Mouse (Mus musculus) small intestine, adult 2 months (tissue): ENCODE data around the gene Xxylt1. TPM values are rescaled to one million over a fixed set of nuclear protein-coding genes. Genes with fewer than 3 reads are reported as not detected.

Source experiments
- H3K27ac ChIP-seq: fragments of 200-500 bp; 2 replicates; pipeline ENCODE4 v1.5.1; 2012; ENCODE audit warnings: low read depth, low read length, control low read depth, inconsistent platforms; ENCODE audit not compliant: insufficient read depth
- H3K27me3 ChIP-seq: fragments of 200-500 bp; 2 replicates; pipeline ENCODE4 v1.6.1; 2012; ENCODE audit warnings: mild to moderate bottlenecking, moderate library complexity, low read length, inconsistent platforms; ENCODE audit not compliant: control insufficient read depth, insufficient read depth
- H3K36me3 ChIP-seq: fragments of 200-500 bp; 2 replicates; pipeline ENCODE4 v1.6.1; 2012; ENCODE audit warnings: mild to moderate bottlenecking, low read length, control low read depth, inconsistent platforms; ENCODE audit not compliant: control insufficient read depth, insufficient read depth
- H3K4me1 ChIP-seq: fragments of 200-500 bp; 2 replicates; pipeline ENCODE4 v1.6.1; 2012; ENCODE audit warnings: low read length, inconsistent platforms, mixed read lengths; ENCODE audit not compliant: control insufficient read depth, insufficient read depth, insufficient read length
- H3K4me3 ChIP-seq: fragments of 200-500 bp; 2 replicates; pipeline ENCODE4 v1.5.1; 2012; ENCODE audit warnings: low read depth, mild to moderate bottlenecking, control low read depth, inconsistent platforms, low read length, moderate library complexity
- CTCF ChIP-seq: fragments of 200-500 bp; IDR thresholded peaks from 2 replicates; pipeline ENCODE4 v1.5.1; 2012; ENCODE audit warnings: low read depth, mild to moderate bottlenecking, control low read depth, inconsistent platforms, low read length, moderate library complexity, mixed read lengths; ENCODE audit not compliant: insufficient replicate concordance, insufficient read length; ENCODE audit errors: extremely low read depth
- POLR2A ChIP-seq: fragments of 200-500 bp; IDR thresholded peaks from 2 replicates; pipeline ENCODE4 v1.6.1; 2012; ENCODE audit warnings: low read depth, mild to moderate bottlenecking, control low read depth, inconsistent platforms, low read length, moderate library complexity
- WGBS: fragments of 180-500 bp; shearing (Covaris S2); methylation state at CpG from one replicate; pipeline ENCODE4 v1.1.7; 2018; 5-methylcytosine and 5-hydroxymethylcytosine counted together
- polyA plus RNA-seq: library from polyadenylated mRNA; depleted of rRNA; stranded (reverse); fragments of >200 nt; gene quantifications from 2 replicates; pipeline ENCODE4 v1.2.3, GENCODE M21; 2012

Gene Xxylt1
- polyA plus RNA-seq, 1 experiment = 7.6 TPM

- no peak overlapping the region for H3K27ac ChIP-seq
- H3K4me3 ChIP-seq = peak overlapping the region; percentile 25; the same call in 1 of the 2 replicates
- TF ChIP-seq CTCF = peak; percentile 98
- TF ChIP-seq POLR2A = no peak
- WGBS = 22% methylated on average over 21 of the region's 21 CpGs
- peaks cover 5% of the 10 kb centered on the region; the same call in 1 of the 2 replicates for H3K4me1 ChIP-seq
- H3K36me3 ChIP-seq = no peaks in the 10 kb centered on the region
- no peaks in the 10 kb centered on the region for H3K27me3 ChIP-seq
Observed at GRCm38 (mm10) chr16:31070358-31071133, 10.7 kb downstream of the Xxylt1 start.

GRCm38 (mm10) chr16:31069211-31070166 is 11.7 kb downstream of the Xxylt1 start:
- H3K4me3 ChIP-seq = no peak overlapping the region
- no peaks in the 10 kb centered on the region for H3K36me3 ChIP-seq
- H3K4me1 ChIP-seq = peaks cover 5% of the 10 kb centered on the region; the same call in 1 of the 2 replicates
- no peaks in the 10 kb centered on the region for H3K27me3 ChIP-seq
- H3K27ac ChIP-seq = no peak overlapping the region
- TF ChIP-seq POLR2A (no peak), CTCF (no peak)
- WGBS = 80% methylated on average over 14 of the region's 14 CpGs

GRCm38 (mm10) chr16:31068280-31068679 is 13.0 kb downstream of the Xxylt1 start:
- no peaks in the 10 kb centered on the region for H3K27me3 ChIP-seq
- no peaks in the 10 kb centered on the region for H3K36me3 ChIP-seq
- H3K27ac ChIP-seq = no peak overlapping the region
- no peak for TF ChIP-seq POLR2A
- no peak for TF ChIP-seq CTCF
- no peak overlapping the region for H3K4me3 ChIP-seq
- H3K4me1 ChIP-seq = peaks cover 5% of the 10 kb centered on the region; the same call in 1 of the 2 replicates
- 86% methylated on average over 7 of the region's 7 CpGs for WGBS

- 39% methylated on average over 15 of the region's 15 CpGs for WGBS
- Histone ChIP-seq H3K4me1 (peaks cover 5% of the 10 kb centered on the region; the same call in 1 of the 2 replicates), H3K27me3 (no peaks in the 10 kb centered on the region), H3K27ac (peak overlapping the region; percentile 24), H3K36me3 (no peaks in the 10 kb centered on the region), H3K4me3 (peak overlapping the region; percentile 20)
- peak; percentile 2; the same call in 1 of the 2 replicates for TF ChIP-seq CTCF
- TF ChIP-seq POLR2A = no peak
Observed at GRCm38 (mm10) chr16:31066344-31067098, 14.7 kb downstream of the Xxylt1 start.

- Histone ChIP-seq H3K4me1 (peaks cover 5% of the 10 kb centered on the region; the same call in 1 of the 2 replicates), H3K36me3 (no peaks in the 10 kb centered on the region), H3K27me3 (no peaks in the 10 kb centered on the region), H3K4me3 (no peak overlapping the region), H3K27ac (no peak overlapping the region)
- no peak for TF ChIP-seq CTCF
- no peak for TF ChIP-seq POLR2A
- 88% methylated on average over 6 of the region's 6 CpGs for WGBS
Observed at GRCm38 (mm10) chr16:31064782-31065181, 16.4 kb downstream of the Xxylt1 start.

DNA sequence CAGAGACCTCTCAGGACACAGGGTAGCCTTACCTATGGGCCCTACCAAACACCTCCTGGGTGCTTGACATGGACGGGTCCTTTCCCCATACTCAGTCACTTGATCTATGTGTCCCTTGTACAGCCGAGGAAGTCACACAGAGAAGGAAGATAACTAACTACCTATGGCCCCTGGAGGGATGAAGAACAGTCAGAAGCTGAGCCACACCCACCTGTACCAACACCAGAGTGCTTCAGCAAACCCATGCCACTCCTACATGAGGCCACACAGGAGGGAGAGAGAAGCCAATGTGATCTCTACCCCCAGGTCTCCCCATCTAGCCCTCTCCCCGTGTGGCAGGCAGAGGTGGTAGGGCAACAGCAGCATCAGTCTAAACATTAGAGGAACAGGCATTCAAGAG is 18.3 kb downstream of the Xxylt1 start:
- 51% methylated on average over 3 of the region's 3 CpGs for WGBS

More for the DNA sequence above, 18.3 kb downstream of the Xxylt1 start:
- Histone ChIP-seq H3K4me3 (no peak overlapping the region), H3K36me3 (no peaks in the 10 kb centered on the region), H3K27ac (no peak overlapping the region), H3K4me1 (peaks cover 5% of the 10 kb centered on the region; the same call in 1 of the 2 replicates), H3K27me3 (no peaks in the 10 kb centered on the region)
- TF ChIP-seq POLR2A = no peak
- TF ChIP-seq CTCF = no peak
